Mouse (Mus musculus): ENCODE data around the gene Fyb.
"Not testable (repeated sequence)": the region's sequence is repeated elsewhere in the genome, so short reads cannot be mapped to it uniquely, and the experiment has no call there.

Gene Fyb

DNA sequence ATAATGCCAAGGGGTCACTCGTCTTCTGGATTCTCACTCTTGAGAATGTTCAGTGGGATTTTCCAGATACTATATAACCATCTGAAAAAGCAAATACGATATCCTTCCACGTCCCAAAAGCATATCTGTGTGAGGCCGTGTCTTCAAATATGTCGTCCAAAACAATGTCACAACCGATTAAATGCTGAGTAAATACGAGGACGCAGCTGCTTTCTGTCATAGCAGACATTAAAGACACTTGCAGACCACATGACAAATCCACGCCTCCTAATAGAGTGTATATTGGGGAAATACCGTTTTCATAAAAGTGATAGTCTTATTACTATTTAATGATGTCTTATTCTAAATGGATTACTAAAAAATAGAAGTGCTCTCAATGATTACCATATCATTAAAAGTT, 38.0 kb downstream of the Fyb start:
- no peak for DNase-seq (ENCODE audit: extremely low spot score, low read depth, low spot score)

DNA sequence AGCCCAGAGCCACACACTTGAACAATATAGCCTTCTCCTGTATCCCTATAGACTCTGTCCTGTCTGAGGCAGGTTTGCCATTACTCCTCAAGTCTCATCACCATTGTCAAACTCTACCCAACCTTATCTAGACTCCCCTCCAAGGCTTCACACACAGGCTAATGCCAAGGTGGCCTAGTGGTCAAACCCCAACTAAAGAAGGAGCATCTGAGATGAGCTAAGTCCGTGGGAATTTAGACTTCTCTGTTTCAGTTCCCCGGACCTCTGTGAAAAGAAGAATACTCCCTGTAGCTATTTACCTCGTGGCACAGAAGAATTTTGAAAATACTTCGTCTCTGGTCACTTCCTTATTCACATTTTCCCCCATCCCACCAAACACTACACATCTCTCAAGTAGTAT, 39.5 kb downstream of the Fyb start:
- DNase-seq (ENCODE audit: extremely low spot score, low read depth, low spot score): no peak

DNA sequence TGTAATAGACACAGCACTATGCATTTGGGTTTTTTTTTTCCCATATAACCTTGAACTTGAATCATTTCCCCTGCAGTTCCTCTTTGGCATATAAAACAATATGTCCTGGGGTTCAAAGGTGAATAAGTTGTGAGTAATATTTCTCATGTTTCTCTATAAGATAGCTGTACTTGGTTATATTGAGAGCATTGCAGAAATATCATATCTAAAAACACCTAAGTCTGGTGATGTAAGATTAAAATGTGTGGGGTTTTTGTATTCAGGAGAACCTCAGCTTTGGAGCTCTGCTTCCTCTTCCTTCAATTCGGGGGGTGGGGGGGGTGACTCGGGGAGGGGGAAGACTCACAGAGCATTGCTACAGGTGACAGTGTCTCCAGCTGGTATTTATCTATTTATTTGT, 40.0 kb downstream of the Fyb start:
- DNase-seq (ENCODE audit: extremely low spot score, low read depth, low spot score): no peak

DNA sequence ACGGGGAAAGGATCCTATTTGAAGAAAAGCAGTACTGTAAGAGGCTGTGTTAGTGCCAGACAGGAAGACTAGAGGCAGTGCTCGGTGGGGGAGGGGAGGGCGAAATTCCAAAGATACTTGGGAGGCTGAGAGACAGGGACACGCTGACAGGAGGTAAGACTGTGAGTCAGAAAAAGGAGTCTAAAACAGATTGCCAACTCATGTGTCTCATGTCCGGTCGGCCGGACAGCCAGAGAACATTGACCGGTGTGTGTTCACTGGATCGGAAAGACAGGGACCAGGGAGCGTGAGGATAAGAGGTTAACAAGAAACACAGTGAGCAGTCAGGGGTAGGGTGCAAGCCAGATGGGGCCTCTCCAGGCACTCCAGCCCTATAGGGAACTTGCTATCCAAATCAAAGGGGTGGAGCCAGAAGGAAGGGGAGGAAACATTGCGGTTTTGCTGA, 42.3 kb downstream of the Fyb start:
- DNase-seq (ENCODE audit: extremely low spot score, low read depth, low spot score): no peak

DNA sequence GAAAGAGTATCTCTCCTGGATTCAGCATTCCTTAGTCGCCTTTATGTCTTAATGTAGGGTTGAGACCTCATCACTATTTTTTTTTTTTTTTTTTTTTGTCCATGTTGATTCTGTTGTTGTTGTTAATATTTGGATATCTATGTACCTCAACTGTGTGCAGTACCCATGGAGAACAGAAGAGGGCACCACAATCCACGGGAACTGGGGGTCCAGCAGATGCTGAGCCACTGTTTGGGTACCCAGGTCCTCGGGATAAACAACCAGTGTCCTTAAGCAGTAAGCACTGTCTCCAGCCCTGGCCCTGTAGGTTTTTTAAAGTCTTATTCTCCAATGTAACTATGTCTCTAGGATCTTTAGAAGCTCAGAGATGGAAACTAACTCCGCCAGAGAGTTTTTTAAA, 43.2 kb downstream of the Fyb start:
- no peak for DNase-seq (ENCODE audit: extremely low spot score, low read depth, low spot score)

DNA sequence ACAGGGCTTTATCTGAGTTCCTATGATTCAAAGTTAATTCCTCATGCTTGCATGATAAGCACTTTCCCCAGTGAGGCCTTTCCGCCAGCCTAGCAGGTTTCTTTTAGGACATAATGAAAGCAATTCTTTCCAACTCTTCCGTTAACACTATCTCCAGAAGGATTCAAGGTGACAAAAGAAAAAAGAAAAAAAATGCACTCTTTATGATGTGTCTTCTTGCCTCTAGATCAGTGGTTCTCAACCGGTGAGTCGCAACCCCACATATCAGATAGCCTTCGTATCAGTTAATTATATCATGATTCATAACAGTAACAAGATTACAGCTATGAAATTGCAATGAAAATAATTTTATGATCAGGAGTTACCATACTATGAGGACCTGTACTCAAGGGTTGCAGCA, 45.3 kb downstream of the Fyb start:
- DNase-seq (ENCODE audit: extremely low spot score, low read depth, low spot score): no peak

DNA sequence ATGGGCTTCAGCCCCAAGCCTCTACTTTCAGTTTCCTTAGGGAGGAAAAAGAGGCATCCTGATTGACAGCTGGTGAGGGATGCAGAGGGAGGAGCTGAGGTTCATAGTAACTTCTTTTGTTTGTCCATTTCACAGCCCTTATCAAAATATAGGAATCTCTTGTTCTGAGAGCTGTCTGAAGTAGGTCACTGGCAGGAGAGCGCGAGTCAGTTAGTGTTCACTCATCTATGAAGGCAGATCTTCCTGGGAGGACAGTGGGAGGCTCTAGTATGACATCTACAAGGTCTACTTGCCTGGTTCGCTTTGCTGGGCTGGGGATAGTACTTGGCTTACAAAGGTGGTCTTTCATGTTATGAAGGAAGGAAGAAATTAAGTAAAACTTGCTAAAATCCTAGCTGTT, 46.0 kb downstream of the Fyb start:
- no peak for DNase-seq (ENCODE audit: extremely low spot score, low read depth, low spot score)

DNA sequence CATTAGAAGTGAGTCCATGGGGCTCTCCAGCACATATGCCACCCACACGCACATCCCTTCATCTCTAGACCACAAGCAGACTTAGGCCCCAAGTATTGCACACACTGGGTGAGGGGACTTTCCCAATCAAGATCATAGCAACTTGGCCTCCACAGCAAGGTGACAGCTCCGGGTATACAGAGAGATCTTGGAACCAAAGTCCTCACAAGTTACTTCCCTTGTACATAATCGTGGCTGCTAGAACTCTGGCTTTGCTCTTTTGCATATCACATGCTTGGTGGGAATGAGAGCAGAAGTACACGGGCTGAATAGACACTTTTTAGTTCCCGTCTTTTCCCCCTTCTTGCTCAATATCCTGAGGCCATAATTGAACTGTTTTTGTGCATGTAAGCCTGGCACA, 46.4 kb downstream of the Fyb start:
- no peak for DNase-seq (ENCODE audit: extremely low spot score, low read depth, low spot score)

DNA sequence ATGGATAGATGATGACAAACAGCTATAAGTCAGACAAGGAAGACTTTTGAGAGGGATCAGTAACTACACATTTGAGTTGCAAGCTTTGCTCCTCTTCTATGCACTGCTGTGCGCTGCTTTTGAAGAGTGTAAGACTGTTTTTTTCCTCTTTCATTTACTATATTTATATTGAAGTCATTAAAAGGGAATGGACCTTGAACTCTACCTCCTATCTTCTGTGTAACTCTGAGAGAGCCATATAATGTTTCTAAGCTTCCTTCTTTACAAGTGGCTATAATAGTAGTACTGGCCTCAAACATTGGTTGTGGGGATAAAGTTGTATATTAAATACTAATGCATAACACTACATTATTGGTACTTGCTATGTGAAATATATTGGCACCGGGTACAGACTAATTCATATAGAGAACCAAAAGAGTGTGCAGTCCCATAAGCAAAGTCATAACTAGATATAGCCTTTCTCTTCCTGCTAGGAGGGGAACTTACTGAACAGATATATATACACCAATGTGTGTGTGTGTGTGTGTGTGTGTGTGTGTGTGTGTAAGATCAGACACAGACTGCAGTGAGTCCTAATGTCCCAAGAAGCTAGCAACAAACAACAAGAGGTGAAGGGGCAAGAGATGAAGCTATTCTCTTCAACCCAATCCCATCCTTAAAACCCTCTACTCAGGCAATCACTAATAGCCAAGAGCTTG, 47.7 kb downstream of the Fyb start:
- DNase-seq (ENCODE audit: extremely low spot score, low read depth, low spot score): no peak

DNA sequence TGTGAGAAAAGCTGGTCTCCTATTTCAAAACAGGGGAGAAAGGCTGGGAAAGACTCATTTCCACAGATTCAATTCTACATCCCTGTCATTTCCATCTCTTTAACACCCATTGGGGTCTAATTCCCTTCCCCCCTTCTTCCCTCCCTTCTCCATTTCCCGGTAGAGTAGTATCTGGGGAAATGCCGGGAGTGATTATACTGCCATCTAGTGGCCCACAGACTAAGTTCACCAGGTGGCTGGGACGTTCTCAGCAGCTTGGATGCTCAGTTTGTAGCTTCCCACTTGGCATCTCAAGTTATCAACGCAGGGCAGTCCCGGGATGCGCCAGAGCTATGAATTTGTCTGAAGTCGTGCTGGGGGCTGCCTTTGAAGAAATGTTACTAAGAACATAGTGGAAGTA, 48.2 kb downstream of the Fyb start:
- peak; percentile 64 for DNase-seq (ENCODE audit: extremely low spot score, low read depth, low spot score)

DNA sequence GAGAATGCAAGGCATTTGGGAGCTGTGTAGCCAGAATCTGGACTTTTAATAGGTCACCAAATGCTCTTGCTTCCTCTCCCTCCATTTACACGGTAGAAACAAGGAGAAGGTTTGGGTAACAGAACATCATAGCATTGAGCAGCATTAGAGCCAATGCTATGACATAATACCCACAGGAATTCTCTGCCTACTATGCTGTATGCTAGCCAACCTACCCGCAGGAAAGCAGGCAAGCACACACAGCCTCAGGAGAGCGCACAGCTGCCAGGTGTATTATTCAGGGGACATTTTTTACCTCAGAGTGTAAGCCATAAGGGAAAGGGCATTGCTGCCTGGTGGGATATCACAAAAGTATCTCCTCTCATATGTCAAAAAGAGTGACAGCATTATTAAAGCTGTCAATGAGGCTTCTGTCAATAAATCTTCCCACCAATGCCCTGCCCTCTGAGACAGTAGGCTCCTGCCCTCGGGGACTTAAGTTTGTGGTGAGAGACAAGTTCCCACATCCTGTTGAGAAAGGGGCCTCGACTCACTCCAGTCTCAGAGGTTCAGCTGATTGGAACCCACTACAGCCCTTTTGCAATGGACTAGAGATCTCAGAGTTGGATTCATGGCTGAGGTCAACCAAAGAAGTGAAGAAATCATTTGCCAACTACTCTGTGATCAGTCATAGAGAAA, 51.8 kb downstream of the Fyb start:
- no peak for DNase-seq (ENCODE audit: extremely low spot score, low read depth, low spot score)

DNA sequence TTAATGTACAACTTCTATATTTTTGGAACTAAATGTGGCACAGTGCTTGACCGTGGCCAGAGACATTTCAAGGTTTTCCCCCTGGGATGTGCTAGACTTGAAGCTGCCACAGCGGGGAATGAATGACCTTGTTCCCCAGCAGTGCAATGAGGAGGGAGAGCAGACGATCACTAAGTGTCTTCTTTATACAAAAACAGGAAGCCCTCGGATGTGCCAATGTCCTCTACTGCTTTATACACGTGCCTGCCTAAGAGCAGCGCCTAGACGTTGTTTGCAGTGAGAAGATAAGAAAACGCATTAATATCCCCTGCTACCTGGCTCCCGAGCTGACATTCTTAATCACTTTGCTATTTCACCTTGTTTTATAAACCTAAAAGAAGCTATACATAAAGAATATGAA, 55.3 kb downstream of the Fyb start:
- DNase-seq (ENCODE audit: extremely low spot score, low read depth, low spot score): no peak

DNA sequence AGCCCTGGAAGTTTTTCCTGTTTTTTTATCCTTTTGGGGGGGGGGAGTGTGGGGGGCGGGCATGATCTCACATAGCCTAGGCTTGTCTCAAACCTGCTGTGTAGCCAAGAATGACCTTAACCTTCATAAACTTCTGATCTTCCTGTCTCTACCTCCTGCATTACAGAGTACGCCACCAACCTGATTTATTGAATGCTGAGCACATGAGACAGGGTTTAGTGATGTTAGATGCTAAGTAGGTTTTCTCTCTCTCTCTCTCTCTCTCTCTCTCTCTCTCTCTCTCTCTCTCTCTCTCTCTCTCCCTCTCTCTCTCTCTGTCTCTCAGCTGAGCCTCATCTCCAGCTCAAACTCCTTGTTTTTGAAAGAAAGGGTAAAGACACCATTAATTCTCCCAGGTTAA, 56.0 kb downstream of the Fyb start:
- no peak for DNase-seq (ENCODE audit: extremely low spot score, low read depth, low spot score)

DNA sequence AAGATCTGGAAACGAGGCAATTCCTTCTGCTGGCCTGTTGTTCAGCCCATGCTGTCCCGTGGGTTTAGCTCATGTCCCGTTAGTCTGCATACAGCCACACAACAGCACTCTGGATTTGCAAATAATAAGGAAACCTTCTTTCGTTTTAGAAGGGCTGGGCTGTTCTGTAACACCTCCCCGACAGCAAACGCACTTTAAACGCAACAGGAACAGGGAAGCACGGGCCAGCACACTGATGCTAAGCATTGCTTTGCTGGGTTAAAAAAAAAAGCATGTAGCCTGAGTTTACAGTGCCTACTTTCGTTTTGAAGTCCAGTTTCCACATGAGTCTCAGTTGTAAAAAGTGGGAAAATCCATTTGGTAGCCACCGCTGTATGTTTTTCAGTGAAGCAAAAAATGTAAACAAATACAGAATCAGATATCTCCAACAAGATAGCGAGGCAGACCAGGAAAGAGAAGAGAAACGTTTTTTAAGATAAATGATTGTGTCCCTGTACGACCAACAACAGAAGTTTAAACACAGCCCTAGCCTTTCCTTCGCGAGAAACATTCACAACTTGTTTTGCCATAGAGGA, 56.6 kb downstream of the Fyb start:
- DNase-seq (ENCODE audit: extremely low spot score, low read depth, low spot score): no peak

DNA sequence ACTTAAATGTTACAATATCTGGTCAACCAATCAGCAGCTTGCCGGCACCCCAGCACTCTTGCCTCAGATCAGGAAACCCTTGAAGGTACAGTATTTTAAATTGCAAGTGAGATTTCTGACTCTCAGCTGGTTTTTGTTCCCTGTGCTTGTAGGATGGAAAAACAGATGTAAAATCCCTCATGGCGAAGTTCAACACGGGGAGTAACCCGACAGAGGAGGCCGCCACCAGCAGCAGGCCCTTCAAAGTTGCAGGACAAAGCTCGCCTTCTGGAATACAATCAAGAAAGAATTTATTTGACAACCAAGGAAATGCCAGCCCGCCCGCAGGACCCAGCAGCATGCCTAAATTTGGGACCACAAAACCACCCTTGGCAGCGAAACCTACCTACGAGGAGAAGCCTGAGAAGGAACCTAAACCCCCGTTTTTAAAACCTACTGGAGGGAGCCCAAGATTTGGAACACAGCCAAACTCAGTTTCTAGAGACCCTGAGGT, 57.2 kb downstream of the Fyb start:
- no peak for DNase-seq (ENCODE audit: extremely low spot score, low read depth, low spot score)

DNA sequence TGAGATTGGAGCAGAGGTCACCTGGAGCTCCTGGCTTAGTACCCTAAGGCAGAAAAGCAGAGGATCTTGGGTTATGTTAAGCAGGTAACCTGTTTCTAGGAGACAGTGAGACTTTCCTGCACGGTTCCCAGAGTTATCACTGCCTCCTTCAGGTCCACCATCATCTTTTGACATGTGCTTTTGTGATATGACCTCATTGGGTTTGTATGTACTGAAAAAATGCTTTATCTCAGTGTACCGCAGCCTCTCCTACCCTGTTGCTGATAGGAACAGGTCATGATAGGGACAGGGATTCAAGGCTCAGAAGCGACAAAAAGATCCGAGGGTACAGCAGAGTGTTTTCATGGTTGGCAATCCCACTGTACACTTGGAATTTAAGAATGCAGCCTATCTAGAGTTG, 62.0 kb downstream of the Fyb start:
- DNase-seq (ENCODE audit: extremely low spot score, low read depth, low spot score): no peak

DNA sequence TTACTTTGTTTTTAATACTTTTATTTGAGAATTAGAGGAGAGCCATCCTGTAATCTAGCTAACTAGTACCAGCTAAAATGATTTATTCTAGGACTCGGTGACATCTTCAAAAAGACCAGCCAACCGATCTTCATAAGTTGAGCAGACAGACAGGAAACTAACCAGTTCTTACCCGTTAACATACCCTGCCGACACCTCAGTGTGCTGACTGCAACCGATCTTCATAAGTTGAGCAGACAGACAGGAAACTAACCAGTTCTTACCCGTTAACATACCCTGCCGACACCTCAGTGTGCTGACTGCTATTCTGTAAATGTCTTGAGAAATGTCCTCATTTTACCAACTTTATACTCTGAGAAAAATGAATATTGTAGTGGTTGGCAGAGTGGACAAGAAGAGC, 63.7 kb downstream of the Fyb start:
- not testable (repeated sequence) for DNase-seq (ENCODE audit: extremely low spot score, low read depth, low spot score)

DNA sequence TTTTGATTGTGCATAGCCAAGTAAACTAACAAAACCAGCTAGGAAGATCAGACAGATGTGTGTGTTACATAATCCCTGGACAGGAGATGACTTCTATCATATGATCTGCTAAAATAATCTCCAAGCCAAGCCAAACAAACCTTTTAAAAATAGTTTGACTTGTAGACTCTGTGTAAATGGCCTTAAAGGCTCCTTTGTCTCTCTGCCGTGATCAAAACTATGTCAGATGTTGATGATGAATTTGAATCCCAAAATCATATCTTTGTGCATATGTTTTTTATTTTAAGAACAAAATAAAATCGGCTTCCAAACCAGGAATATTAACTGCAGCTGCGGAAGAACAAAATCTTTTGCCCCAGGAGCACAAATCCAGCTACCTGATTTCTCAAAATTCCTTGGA, 64.9 kb downstream of the Fyb start:
- DNase-seq (ENCODE audit: extremely low spot score, low read depth, low spot score): no peak

DNA sequence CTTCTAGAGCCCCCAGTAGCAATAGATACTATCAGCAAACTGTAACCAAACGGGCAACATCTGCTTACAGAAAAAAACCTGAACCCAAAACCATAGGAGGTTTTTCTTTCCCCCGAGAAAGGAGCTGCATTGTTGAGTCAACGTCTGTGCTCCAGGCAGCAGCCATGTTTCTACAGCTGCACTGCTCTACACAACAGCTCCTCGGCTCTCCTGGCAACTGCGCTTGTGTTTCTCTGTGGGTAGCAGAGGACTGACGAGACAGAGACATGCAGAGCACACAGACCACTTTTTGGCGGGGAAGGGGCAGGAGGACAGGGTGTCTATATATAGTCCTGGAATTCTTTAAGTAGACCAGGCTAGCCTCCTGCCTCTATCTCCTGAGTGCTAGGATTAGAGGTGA, 65.5 kb downstream of the Fyb start:
- no peak for DNase-seq (ENCODE audit: extremely low spot score, low read depth, low spot score)

DNA sequence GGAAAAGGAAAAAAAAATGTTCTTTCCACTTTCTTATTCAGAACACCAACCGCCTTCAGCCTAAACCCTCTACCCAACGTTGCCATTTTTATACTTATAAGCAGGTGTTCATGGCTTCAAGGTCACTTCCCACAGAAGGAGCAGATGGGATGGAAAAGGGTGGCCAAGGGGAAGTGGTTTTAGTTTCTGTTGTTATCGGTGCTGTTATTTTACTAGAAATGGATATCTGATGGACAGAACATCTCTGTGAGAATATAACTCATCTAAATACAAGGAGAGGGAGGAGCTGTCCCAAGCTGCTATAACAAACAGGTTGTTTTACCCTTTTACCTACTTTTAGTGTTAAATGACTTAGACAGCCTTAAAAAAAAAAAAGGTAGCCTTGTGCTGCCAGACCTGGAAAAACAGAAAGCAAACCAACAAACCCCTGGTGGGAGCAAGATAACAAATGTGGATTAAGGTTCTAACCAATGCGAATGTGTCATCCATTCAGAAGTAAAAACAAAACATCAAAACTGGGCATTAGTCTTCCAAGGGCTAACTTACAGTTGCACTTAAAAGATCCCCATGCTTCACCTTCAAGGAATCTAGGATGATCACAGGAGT, 68.3 kb downstream of the Fyb start:
- DNase-seq (ENCODE audit: extremely low spot score, low read depth, low spot score): no peak

DNA sequence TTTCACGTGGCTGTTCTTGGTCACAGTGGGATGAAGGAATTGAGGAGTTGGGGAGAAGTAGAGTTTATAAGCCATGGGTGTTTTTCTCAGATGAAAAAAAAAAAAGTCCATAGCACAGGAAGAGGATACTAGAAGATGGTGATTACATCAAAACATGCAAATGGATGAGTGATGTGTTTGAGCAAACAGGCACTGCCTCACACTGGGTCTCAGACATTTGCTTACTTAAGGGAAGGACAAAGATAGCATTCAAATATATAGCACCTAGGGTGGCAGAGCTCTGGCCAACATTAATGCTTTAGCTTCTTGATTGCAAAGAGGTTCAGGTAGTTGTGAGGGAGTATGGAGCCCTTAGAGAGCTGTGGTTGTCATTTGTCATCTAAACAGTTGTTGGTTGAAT, 68.9 kb downstream of the Fyb start:
- DNase-seq (ENCODE audit: extremely low spot score, low read depth, low spot score): no peak
